8 mouse cellular contexts compared by ENCODE assay signal in the genomic region with DNA sequence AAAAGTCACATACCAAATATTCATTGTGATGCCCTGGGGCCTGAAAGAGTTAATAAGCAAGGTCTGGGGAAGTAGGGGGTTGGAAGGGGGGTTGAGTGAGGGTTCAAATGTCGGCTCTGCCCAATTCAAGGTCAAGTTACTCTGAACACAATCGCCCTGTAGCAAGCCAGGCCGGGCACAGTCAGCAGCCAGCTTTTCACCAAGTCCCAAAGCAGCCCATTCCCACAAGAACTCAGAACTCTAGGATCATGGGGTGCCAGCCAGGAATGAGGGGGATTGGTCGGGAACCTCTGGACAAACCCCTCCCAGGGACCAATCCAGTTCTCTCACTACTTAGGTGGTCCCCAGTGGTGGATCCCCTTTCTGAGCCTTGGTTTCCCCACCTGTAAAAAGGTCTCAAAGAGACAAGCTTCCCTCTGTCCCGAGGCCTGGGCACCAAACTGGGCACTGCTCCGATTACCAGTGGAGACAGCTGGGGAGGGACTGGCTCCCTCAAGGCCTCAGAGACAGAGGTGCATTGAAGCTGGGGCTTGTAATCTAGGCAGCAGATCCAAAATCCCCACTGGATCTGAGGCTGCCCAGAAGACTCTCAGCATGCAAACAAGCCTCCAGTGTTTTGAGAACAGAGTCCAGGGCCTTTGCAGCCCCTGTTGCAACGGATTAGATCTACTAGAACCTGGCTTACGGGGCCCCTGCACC. TPM values are rescaled to one million over a fixed set of nuclear protein-coding genes. Genes with fewer than 3 reads are reported as not detected.
DNase-seq lines count a peak whose midpoint lies in the region; ATAC-seq and TF ChIP-seq lines count a peak whose summit lies in the region.
"Had no signal": no experiment of that assay in that cellular context is flagged by ENCODE, and none has a peak within 500 bp of the region (broad histone marks: within the 10 kb centered on the region; RNA-seq: fewer than 3 reads in every experiment).

No protein-coding gene starts in this region.

- H3K9ac ChIP-seq in hindbrain, embryonic 16.5 days (ENCODE audit: low read depth, low read length): no peak overlapping the region; the same call in 1 of the 2 replicates
- H3K9ac ChIP-seq in liver, embryonic 11.5 days (ENCODE audit: low read depth, low read length): no peak overlapping the region

- 14% methylated on average over 8 of the region's 8 CpGs for WGBS in kidney, adult 2 months
- 14% methylated on average over 8 of the region's 8 CpGs for WGBS in embryonic facial prominence, embryonic 10.5 days
- WGBS in hindbrain, embryonic 16.5 days: 29% methylated on average over 8 of the region's 8 CpGs
- WGBS in liver, embryonic 11.5 days: 26% methylated on average over 8 of the region's 8 CpGs

- no peaks in the 10 kb centered on the region for H3K9me3 ChIP-seq in embryonic facial prominence, embryonic 10.5 days
- no peaks in the 10 kb centered on the region for H3K9me3 ChIP-seq in hindbrain, embryonic 16.5 days (ENCODE audit: control insufficient read depth, low read length)
- no peaks in the 10 kb centered on the region for H3K9me3 ChIP-seq in liver, embryonic 11.5 days (ENCODE audit: control insufficient read depth, low read length)

- no peaks in the 10 kb centered on the region for H3K27me3 ChIP-seq in kidney, adult 2 months (replicated peaks; ENCODE audit: control insufficient read depth, insufficient read depth, low read length)
- H3K27me3 ChIP-seq in embryonic facial prominence, embryonic 10.5 days (replicated peaks; ENCODE audit: low read depth, poor library complexity, severe bottlenecking): peaks cover 29% of the 10 kb centered on the region
- peaks cover 5% of the 10 kb centered on the region for H3K27me3 ChIP-seq in hindbrain, embryonic 16.5 days (replicated peaks; ENCODE audit: control insufficient read depth, insufficient read depth, low read length)
- peaks cover 25% of the 10 kb centered on the region for H3K27me3 ChIP-seq in liver, embryonic 11.5 days (replicated peaks; ENCODE audit: control insufficient read depth, insufficient read depth, low read length)

- no peaks in the 10 kb centered on the region; the same call in 1 of the 2 replicates for H3K36me3 ChIP-seq in kidney, adult 2 months (ENCODE audit: control insufficient read depth, insufficient read depth, low read length)
- no peaks in the 10 kb centered on the region for H3K36me3 ChIP-seq in embryonic facial prominence, embryonic 10.5 days (replicated peaks)
- H3K36me3 ChIP-seq in hindbrain, embryonic 16.5 days (ENCODE audit: control insufficient read depth, insufficient read depth, low read length): no peaks in the 10 kb centered on the region
- H3K36me3 ChIP-seq in liver, embryonic 11.5 days (ENCODE audit: control insufficient read depth, insufficient read depth, low read length): no peaks in the 10 kb centered on the region

- peak overlapping the region; percentile 98 for H3K27ac ChIP-seq in kidney, adult 2 months (ENCODE audit: insufficient read depth, low read depth, low read length)
- H3K27ac ChIP-seq in embryonic facial prominence, embryonic 10.5 days (replicated peaks): peak overlapping the region; percentile 73
- peak overlapping the region; percentile 48; the same call in 1 of the 2 replicates for H3K27ac ChIP-seq in hindbrain, embryonic 16.5 days (ENCODE audit: low read depth, low read length)
- peak overlapping the region; percentile 41 for H3K27ac ChIP-seq in liver, embryonic 11.5 days (ENCODE audit: low read depth, low read length)

- no peak overlapping the region for H3K4me2 ChIP-seq in hindbrain, embryonic 16.5 days (ENCODE audit: low read length)
- peak overlapping the region; percentile 32 for H3K4me2 ChIP-seq in liver, embryonic 11.5 days

- DNase-seq in kidney, adult 2 months: peak; percentile 58
- DNase-seq in kidney, adult 11 months: no peak
- peak; percentile 52 for DNase-seq in embryonic facial prominence, embryonic 10.5 days (ENCODE audit: low spot score)
- DNase-seq in liver, embryonic 11.5 days (ENCODE audit: low spot score): no peak

- 0 out of 2 replicates have a peak, but pooled peaks have one; percentile 24 for ATAC-seq in hindbrain, embryonic 16.5 days
- ATAC-seq in liver, embryonic 11.5 days (replicated peaks; ENCODE audit: low FRiP score): no peak
- no peak for ATAC-seq in megakaryocyte-erythroid progenitor cell, adult 5-6 weeks (replicated peaks; ENCODE audit: low FRiP score, low TSS enrichment, poor library complexity, severe bottlenecking)
- no peak for ATAC-seq in inflammation-experienced regulatory T-cells, adult 6 months

- no peak for TF ChIP-seq CTCF in kidney, adult 2 months (conservative IDR thresholded peaks at IDR 0.05; ENCODE audit: insufficient read depth, insufficient read length, low read depth, low read length)

- TF ChIP-seq POLR2A in kidney, adult 2 months (IDR thresholded peaks at IDR 0.05; ENCODE audit: low read depth, low read length): no peak

- H3K4me1 ChIP-seq in kidney, adult 2 months (ENCODE audit: control insufficient read depth, insufficient read depth, low read length): peaks cover 54% of the 10 kb centered on the region
- peaks cover 85% of the 10 kb centered on the region for H3K4me1 ChIP-seq in embryonic facial prominence, embryonic 10.5 days
- peaks cover 2% of the 10 kb centered on the region; the same call in 1 of the 2 replicates for H3K4me1 ChIP-seq in hindbrain, embryonic 16.5 days (ENCODE audit: control insufficient read depth, insufficient read depth, low read depth, low read length)
- H3K4me1 ChIP-seq in liver, embryonic 11.5 days (replicated peaks; ENCODE audit: control insufficient read depth, insufficient read depth, low read length): peaks cover 35% of the 10 kb centered on the region

- peak overlapping the region; percentile 24; the same call in 1 of the 2 replicates for H3K4me3 ChIP-seq in kidney, adult 2 months (ENCODE audit: insufficient read depth, low read depth, low read length)
- H3K4me3 ChIP-seq in embryonic facial prominence, embryonic 10.5 days: peak overlapping the region; percentile 29
- no peak overlapping the region for H3K4me3 ChIP-seq in hindbrain, embryonic 16.5 days (ENCODE audit: low read length)
- H3K4me3 ChIP-seq in liver, embryonic 11.5 days (ENCODE audit: low read depth, low read length): no peak overlapping the region

RNA-seq across cellular contexts. Expression of gene Sdc4, which starts 7.3 kb away (rescaled TPM):
- polyA plus RNA-seq in kidney, adult 2 months (2012; rRNA removed): 194 and 212 TPM in 2 replicates
- polyA plus RNA-seq in embryonic facial prominence, embryonic 10.5 days (2016; fragmentation: Nextera tagmentation; extraction: Ambion mirVana): 25.5 and 26.0 TPM in 2 replicates
- 13.0 and 15.3 TPM in 2 replicates for polyA plus RNA-seq in hindbrain, embryonic 16.5 days (2015; fragmentation: Nextera tagmentation; extraction: Ambion mirVana)
- 38.9 and 39.2 TPM in 2 replicates for polyA plus RNA-seq in liver, embryonic 11.5 days (2014; fragmentation: Nextera tagmentation; extraction: Ambion mirVana)
- total RNA-seq in megakaryocyte-erythroid progenitor cell, adult 5-6 weeks (2014; fragmentation: Nextera tagmentation): 1.0 and 5.3 TPM in 2 replicates
- 0.23 and 1.3 TPM in 2 replicates for total RNA-seq in megakaryocyte-erythroid progenitor cell, adult 5-6 weeks (2017)
- polyA plus RNA-seq in inflammation-experienced regulatory T-cells, adult 6 months (2017; shearing (Covaris generic)): 10 to 100 TPM; 12.0 to 42.7 (median 41.8) TPM

RNA-seq across cellular contexts. Expression of gene Sys1, which starts 20.4 kb away (rescaled TPM):
- polyA plus RNA-seq in kidney, adult 2 months (2012; rRNA removed): 94.5 and 122 TPM in 2 replicates
- 52.5 and 53.1 TPM in 2 replicates for polyA plus RNA-seq in embryonic facial prominence, embryonic 10.5 days (2016; fragmentation: Nextera tagmentation; extraction: Ambion mirVana)
- polyA plus RNA-seq in hindbrain, embryonic 16.5 days (2015; fragmentation: Nextera tagmentation; extraction: Ambion mirVana): 89.7 and 95.6 TPM in 2 replicates
- polyA plus RNA-seq in liver, embryonic 11.5 days (2014; fragmentation: Nextera tagmentation; extraction: Ambion mirVana): 49.1 and 52.8 TPM in 2 replicates
- 25.7 and 26.7 TPM in 2 replicates for total RNA-seq in megakaryocyte-erythroid progenitor cell, adult 5-6 weeks (2014; fragmentation: Nextera tagmentation)
- total RNA-seq in megakaryocyte-erythroid progenitor cell, adult 5-6 weeks (2017): 10.9 and 16.0 TPM in 2 replicates
- polyA plus RNA-seq in inflammation-experienced regulatory T-cells, adult 6 months (2017; shearing (Covaris generic)): 10 to 100 TPM; 10.4 to 35.1 (median 25.4) TPM

RNA-seq across cellular contexts. Expression of gene Gm20458, which starts 24.4 kb away (rescaled TPM):
- polyA plus RNA-seq in kidney, adult 2 months (2012; rRNA removed): 22.1 and 23.4 TPM in 2 replicates
- polyA plus RNA-seq in embryonic facial prominence, embryonic 10.5 days (2016; fragmentation: Nextera tagmentation; extraction: Ambion mirVana): 3.1 and 3.2 TPM in 2 replicates
- polyA plus RNA-seq in hindbrain, embryonic 16.5 days (2015; fragmentation: Nextera tagmentation; extraction: Ambion mirVana): 4.1 and 12.3 TPM in 2 replicates
- 4.4 and 7.4 TPM in 2 replicates for polyA plus RNA-seq in liver, embryonic 11.5 days (2014; fragmentation: Nextera tagmentation; extraction: Ambion mirVana)
- not detected in 2 replicates for total RNA-seq in megakaryocyte-erythroid progenitor cell, adult 5-6 weeks (2014; fragmentation: Nextera tagmentation)
- total RNA-seq in megakaryocyte-erythroid progenitor cell, adult 5-6 weeks (2017): not detected in 2 replicates
- 1 to 10 TPM in 1 of 3 experiments, not detected in 2; 4.5 TPM for polyA plus RNA-seq in inflammation-experienced regulatory T-cells, adult 6 months (2017; shearing (Covaris generic))
- total RNA-seq: neutrophil, adult 5-6 weeks had no signal

RNA-seq across cellular contexts. Expression of gene Matn4, which starts 31.4 kb away (rescaled TPM):
- polyA plus RNA-seq in kidney, adult 2 months (2012; rRNA removed): 1.4 and 2.6 TPM in 2 replicates
- polyA plus RNA-seq in embryonic facial prominence, embryonic 10.5 days (2016; fragmentation: Nextera tagmentation; extraction: Ambion mirVana): 0.23 and 0.85 TPM in 2 replicates
- 3.8 TPM in 2 replicates for polyA plus RNA-seq in hindbrain, embryonic 16.5 days (2015; fragmentation: Nextera tagmentation; extraction: Ambion mirVana)
- polyA plus RNA-seq in liver, embryonic 11.5 days (2014; fragmentation: Nextera tagmentation; extraction: Ambion mirVana): 0.14 and 0.32 TPM in 2 replicates
- total RNA-seq in megakaryocyte-erythroid progenitor cell, adult 5-6 weeks (2014; fragmentation: Nextera tagmentation): not detected in 2 replicates
- total RNA-seq in megakaryocyte-erythroid progenitor cell, adult 5-6 weeks (2017): 0.09 TPM in 1 of 2 replicates, not detected in the other
- under 1 TPM in 1 of 3 experiments, not detected in 2; 0.21 TPM for polyA plus RNA-seq in inflammation-experienced regulatory T-cells, adult 6 months (2017; shearing (Covaris generic))
- total RNA-seq: neutrophil, adult 5-6 weeks had no signal

RNA-seq across cellular contexts. Expression of gene Rbpjl, which starts 33.4 kb away (rescaled TPM):
- 0.04 TPM in 1 of 2 replicates, not detected in the other for polyA plus RNA-seq in kidney, adult 2 months (2012; rRNA removed)
- not detected in 2 replicates for polyA plus RNA-seq in embryonic facial prominence, embryonic 10.5 days (2016; fragmentation: Nextera tagmentation; extraction: Ambion mirVana)
- polyA plus RNA-seq in hindbrain, embryonic 16.5 days (2015; fragmentation: Nextera tagmentation; extraction: Ambion mirVana): 0.06 and 0.15 TPM in 2 replicates
- polyA plus RNA-seq in liver, embryonic 11.5 days (2014; fragmentation: Nextera tagmentation; extraction: Ambion mirVana): 0.04 and 0.12 TPM in 2 replicates
- not detected in 2 replicates for total RNA-seq in megakaryocyte-erythroid progenitor cell, adult 5-6 weeks (2014; fragmentation: Nextera tagmentation)
- not detected in 2 replicates for total RNA-seq in megakaryocyte-erythroid progenitor cell, adult 5-6 weeks (2017)
- not detected for polyA plus RNA-seq in inflammation-experienced regulatory T-cells, adult 6 months (2017; shearing (Covaris generic))

Comparison
In these comparisons a context has a peak if more than half of its experiments do, and no peak if none do; other contexts are left out.
1. DNase-seq: peak in kidney, adult 2 months (single experiment) and embryonic facial prominence, embryonic 10.5 days (single experiment); none in kidney, adult 11 months (single experiment) and liver, embryonic 11.5 days (single experiment).
2. H3K27ac ChIP-seq: peak in every context shown above with its lines; median percentile 98 in kidney, adult 2 months; 73 in embryonic facial prominence, embryonic 10.5 days; 48 in hindbrain, embryonic 16.5 days; 41 in liver, embryonic 11.5 days.
3. H3K4me3 ChIP-seq: peak in kidney, adult 2 months (single experiment) and embryonic facial prominence, embryonic 10.5 days (single experiment); none in hindbrain, embryonic 16.5 days (single experiment) and liver, embryonic 11.5 days (single experiment).